Mouse (Mus musculus) liver, adult 10 weeks (tissue): ENCODE results near the gene Nckipsd. TPM values are rescaled to one million over a fixed set of nuclear protein-coding genes. Genes with fewer than 3 reads are reported as not detected.

ENCODE experiments used
- polyA plus RNA-seq: library from polyadenylated mRNA; stranded (reverse); fragments of 350-450 nt; fragmentation: Illumina TruSeq; extraction: RNeasy Lipid Tissue Mini Kit (QIAGEN cat#74804); gene quantifications from one replicate; pipeline ENCODE4 v1.2.3, GENCODE M21; 2014; ENCODE audit warnings: low read depth, low replicate concordance

Nckipsd gene
- not detected for polyA plus RNA-seq

DNA sequence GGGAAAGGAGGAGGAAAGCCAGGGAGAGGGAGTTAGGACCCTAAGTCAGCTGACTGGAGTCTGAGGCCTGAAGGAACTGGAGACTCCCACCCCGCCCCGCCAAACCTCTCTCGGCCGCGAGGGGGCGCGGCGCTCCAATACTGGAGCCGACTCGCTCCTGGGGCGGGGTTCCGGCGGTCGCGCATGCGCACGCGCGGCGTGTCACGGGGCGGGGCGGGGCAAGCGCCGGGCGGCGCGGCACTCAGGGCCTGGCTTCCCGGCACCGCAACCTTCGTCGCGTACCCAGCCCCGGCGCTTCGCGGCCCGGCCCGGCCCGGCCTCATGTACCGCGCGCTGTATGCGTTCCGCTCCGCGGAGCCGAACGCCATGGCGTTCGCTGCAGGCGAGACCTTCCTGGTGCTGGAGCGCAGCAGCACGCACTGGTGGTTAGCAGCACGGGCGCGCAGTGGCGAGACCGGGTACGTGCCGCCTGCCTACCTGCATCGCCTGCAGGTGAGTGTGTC, at the start of gene Nckipsd:
Gene Nckipsd, plus strand, starts transcription at position 206 of the 503 bp plus-strand sequence.

DNA sequence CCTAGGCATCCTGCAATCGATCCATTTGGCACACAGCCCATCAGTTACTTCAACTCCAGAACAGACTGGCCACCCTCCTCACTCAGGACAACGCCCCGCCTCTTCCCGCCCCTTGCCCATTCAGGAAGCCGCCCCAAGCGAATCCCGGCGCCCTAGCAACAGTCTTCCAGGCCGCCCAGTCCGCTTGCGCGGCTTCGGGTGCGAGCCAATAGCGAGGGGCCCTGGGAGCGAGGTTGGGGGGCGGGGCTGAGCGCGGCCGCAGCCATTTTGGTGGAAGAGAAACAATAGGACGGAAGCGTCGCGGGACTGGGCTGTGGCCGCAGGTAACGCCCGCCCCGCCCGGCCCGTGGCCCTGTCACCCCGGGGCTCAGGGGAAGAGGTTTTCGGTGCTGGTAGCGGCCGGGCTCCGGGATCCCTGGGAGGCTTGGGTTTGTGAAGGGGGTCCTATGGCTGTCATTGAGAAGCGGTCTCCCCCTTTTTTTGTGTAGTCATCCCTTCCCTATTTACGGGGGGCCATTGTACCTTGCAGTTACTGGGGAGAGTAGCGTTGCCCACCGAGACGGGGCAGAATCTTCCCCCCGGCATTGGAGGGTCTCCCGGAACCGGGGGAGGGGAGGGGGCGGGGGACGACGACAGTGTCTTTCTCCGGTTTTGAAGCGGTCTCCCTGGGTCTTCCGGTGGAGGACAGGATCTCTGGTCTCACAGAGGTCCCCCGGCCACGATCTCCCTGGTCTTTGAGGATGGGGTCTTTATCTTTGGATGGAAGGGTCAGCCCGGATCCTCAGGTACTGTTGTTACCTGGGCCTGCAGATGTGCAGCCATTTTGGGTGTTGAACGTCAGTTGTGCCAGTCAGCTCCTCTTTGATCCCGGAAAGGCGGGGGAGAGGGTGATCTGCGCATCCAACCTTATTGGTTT, 24.4 kb upstream of the Nckipsd start, which contains the start of gene Ip6k2:
Gene Ip6k2, plus strand, starts transcription at position 249 of the 916 bp plus-strand sequence.

DNA sequence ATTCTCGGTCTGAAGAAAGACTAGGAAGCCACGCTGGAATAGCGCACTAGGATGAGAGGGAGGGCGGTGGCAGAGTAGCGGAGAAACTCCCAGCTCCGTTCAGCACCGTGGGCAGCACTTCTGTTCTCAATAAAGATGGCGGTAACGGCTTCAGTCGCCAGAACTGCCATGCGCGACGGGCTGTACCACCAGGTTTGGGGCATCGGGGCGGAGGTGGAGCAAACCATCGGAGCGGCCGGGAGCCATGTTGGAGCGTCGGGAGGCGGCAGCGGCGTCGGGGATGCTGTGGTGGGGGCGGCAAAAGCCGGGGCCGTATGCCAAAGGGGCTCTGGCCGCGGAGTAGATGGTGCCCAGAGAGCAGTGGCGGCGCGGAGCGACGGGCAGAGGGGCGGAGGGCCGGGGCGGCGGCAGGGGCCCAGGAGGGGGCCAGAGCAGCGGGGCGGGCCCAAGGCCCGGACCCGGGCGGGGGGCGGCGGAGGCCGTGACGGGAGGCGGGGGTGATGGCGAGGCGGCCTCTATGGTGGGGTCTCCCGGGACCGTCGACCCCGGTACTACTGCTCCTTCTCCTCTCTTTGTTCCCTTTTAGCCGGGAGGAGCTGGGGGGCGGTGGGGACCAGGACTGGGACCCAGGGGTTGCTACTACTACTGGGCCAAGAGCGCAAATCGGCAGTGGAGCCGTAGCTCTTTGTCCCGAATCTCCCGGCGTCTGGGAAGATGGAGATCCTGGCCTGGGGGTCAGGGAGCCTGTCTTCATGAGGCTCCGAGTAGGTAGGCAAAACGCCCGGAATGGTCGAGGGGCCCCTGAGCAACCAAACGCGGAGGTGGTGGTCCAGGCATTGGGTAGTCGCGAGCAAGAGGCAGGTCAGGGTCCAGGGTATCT, 17.9 kb downstream of the Nckipsd start, which contains the start of gene Celsr3:
Gene Celsr3, plus strand, starts transcription at position 501 of the 880 bp plus-strand sequence.

DNA sequence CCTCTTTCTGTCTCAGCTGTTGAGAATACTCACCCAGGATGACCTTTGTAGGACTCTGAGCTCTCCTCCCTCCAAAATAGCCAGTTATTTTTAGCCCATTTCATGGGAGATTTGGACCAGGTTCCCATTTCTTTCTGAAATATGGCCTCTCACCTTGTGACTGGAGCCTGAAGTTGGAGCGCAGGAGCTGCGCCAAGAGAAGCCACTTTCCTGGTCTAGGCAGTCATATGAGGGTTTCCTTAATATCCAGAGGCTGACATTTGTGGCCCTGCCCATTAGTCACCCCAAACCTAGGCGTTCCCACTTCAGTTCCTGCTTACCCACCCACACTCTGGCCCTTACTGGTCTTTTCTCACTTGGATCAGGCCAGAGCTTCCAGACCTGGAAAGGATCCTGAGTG, 44.8 kb downstream of the Nckipsd start, which contains the start of gene Slc26a6:
Gene Slc26a6, plus strand, starts transcription at position 308 of the 400 bp plus-strand sequence.

Other genes with a start within 250 kb of the Nckipsd start
- gene Impdh2, start 248.1 kb upstream of the Nckipsd start, polyA plus RNA-seq, result 20.3 TPM
- gene Ndufaf3, start 240.9 kb upstream of the Nckipsd start, polyA plus RNA-seq, result 3.4 TPM
- gene Dalrd3, start 238.5 kb upstream of the Nckipsd start, polyA plus RNA-seq, result 5.1 TPM
- gene Wdr6, start 229.6 kb upstream of the Nckipsd start, polyA plus RNA-seq, result 0.93 TPM
- gene P4htm, start 210.7 kb upstream of the Nckipsd start, polyA plus RNA-seq, result not detected
- gene Arih2, start 159.0 kb upstream of the Nckipsd start, polyA plus RNA-seq, result 23.0 TPM
- gene Slc25a20, start 146.3 kb upstream of the Nckipsd start, polyA plus RNA-seq, result 136 TPM
- gene Prkar2a, start 119.1 kb upstream of the Nckipsd start, polyA plus RNA-seq, result 73.3 TPM
- 123 TPM for gene Ip6k2, start 24.6 kb upstream of the Nckipsd start, polyA plus RNA-seq
- not detected for gene Celsr3, start 18.0 kb downstream of the Nckipsd start, polyA plus RNA-seq
- gene Slc26a6, start 44.9 kb downstream of the Nckipsd start, polyA plus RNA-seq, result 0.26 TPM
- not detected for gene Tmem89, start 106.3 kb downstream of the Nckipsd start, polyA plus RNA-seq
- gene Uqcrc1, start 128.3 kb downstream of the Nckipsd start, polyA plus RNA-seq, result 86.8 TPM
- gene Col7a1, start 145.2 kb downstream of the Nckipsd start, polyA plus RNA-seq, result not detected
- gene Ucn2, start 177.6 kb downstream of the Nckipsd start, polyA plus RNA-seq, result not detected
- not detected for gene Pfkfb4, start 183.4 kb downstream of the Nckipsd start, polyA plus RNA-seq
- gene Shisa5, start 230.2 kb downstream of the Nckipsd start, polyA plus RNA-seq, result 9.6 TPM